Mouse (Mus musculus) heart, adult 8-10 months (tissue): ENCODE measurements around the gene Etv4. TPM values are rescaled to one million over a fixed set of nuclear protein-coding genes. Genes with fewer than 3 reads are reported as not detected.
A peak's percentile ranks its signal among the peaks of the same experiment; 100 is the strongest.

Experiments
- DNase-seq: peaks from one replicate; pipeline ENCODE4 v3.0.0; 2022; ENCODE audit warnings: low spot score
- total RNA-seq, 4 experiments: library from RNA; stranded (reverse); gene quantifications; 2 replicates each; pipeline ENCODE4 v1.2.4; 2022

Gene Etv4
- total RNA-seq, 4 experiments from 2014 or later = 0.68 to 0.86 TPM; not detected in 2

DNA sequence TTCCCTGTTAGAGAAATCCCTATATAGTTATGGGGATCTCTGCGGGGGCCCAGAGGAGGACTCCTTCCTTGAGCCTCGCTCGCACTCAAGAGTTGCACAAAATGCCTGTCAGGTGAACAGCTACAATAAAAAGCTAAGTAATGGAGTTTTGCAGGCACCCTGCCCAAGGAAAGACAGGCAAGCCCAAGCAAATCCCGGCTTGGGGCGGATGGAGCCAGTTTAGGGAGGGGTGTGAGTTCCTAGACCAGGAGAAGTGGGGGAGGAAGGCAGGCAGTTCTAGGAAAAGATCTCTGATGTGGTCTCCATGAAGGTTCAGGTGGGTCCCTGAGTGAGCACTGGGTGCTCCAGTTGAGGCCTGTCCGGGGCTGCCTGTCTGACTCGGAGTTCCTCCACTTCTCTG, 1.5 kb upstream of the Etv4 start:
- DNase-seq = no peak

DNA sequence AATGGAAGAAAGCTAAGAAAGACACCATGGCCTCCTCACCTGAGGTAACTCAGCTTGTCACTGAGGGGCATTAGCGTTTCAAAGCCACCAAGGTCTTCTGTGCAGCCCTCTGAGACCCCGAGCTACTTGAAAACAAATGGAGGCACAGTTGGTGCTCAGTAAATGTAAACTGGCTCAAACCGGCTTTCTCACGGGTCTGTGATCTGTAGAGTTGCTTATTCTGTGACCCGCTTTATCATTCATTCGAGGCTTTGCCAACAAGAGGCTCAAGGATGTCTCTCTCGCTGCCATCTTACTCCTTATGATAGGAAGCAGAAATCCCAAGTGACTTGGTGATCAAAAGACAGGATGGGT, 658 bp upstream of the Etv4 start:
- no peak for DNase-seq

DNA sequence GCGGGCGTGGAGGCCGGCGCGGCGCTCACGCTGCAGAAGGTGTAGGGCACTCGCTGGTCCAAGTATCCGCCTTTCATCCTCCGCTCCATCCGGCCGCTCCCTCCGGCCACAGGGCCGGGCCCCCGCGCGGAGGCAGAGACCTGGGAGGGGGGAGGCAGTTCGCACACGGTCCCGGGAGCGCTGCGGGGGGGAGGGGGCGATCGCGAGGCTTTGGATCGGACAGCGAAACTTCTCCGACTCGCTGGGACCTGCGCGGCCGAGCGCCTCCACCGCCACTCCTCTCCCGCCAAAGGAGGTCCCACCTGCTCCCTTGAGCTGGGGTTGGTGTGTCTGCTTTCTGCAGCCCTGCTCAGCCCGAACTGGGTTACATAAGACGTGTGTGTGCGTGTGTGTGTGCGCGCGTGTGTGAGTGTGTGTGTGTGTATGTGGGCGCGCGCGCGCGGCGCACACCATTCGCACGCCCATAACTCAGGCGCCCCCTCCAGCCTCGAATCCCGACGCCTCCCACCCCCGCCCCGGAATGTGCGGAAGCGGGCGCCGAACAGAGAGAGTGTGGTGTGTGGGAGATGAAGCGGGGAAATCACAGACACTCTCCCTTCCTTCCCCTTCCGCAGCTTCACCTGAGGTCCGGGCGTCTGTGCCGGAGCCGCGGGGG, 556 bp downstream of the Etv4 start:
- no peak for DNase-seq

DNA sequence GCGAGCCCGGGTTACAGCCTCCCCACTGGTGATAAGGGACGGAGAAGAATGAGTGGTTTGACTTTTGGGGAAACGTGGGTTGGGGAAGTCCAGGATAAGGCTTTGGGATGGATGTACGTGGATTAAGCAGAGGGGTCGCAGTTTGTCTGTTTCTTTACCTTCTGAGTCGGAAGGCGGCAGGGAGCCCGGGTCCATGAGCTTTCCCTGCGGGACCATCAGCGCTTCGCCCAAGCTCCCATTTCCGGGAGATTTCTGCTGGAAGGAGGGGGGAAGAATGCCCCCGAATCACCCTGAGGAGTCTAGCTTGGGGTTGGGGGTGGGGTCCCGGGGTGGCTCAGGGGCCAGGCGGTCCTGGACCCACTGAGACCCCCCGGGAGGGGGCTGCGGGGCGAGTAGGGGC, 1.1 kb downstream of the Etv4 start:
- no peak for DNase-seq

- no peak for DNase-seq
Measured at GRCm38 (mm10) chr11:101783584-101783983, 1.6 kb downstream of the Etv4 start.

DNA sequence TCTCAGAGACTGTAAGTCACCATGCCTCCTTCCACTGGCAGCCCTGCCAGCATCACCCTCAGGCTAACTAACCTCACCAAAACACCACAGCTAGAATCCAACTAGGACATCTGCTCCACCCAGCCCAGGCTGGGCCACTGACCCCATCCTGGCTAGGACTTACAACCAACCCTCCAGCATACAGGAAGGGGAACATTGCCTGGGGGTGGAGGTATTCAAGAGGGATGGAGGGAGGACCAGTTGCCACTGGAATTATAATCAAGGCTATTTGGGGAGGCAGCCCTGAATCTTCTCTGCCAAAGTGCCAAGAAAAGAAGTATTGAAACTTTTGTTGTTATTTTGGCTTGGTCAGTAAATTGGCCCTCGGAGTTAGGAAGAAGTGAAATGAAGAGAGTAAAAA, 2.0 kb downstream of the Etv4 start:
- no peak for DNase-seq

- DNase-seq = no peak
Measured at GRCm38 (mm10) chr11:101776846-101777245, 8.3 kb downstream of the Etv4 start.

GRCm38 (mm10) chr11:101772449-101772848, 12.7 kb downstream of the Etv4 start:
- DNase-seq = peak; percentile 39

DNA sequence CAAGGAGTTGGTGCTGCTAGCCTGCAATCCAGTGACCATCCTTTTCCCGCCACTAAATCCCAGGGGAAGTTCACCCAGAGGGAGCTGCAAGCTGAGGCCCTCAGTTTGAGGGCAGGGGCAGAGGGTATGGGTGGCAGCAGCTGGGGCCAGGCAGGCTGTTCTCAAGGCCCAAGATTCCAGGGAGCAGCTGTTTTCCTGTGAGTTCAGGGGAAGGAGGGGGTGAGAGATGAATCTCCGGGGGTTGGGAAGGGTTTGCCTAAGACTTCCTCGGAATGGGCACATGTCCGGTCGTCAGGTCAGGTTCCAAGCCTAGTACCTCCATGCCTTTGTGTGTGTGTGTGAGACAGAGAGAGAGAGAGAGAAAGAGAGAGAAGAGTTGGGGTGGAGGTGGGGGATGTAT, 13.1 kb downstream of the Etv4 start:
- no peak for DNase-seq

DNA sequence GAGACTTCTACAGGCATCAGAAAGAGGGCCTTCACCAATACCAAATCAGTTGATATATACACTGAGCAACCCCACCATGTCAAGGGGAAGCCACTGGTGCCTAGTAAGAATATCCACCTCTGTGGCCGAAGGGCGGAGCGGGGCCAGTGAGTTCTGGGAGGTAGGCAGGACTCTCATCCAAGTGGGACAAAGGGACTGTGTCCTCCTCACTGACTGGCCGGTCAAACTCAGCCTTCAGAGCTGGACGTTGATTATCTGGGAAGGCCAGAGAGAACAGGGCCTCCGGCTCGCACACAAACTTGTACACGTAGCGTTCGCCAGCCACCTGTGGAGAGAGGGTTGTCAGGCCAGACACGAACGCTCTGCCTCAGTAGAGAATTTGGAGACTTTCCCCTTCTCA, 14.9 kb downstream of the Etv4 start:
- DNase-seq = no peak

GRCm38 (mm10) chr11:101768721-101769120, 16.4 kb downstream of the Etv4 start:
- no peak for DNase-seq

DNA sequence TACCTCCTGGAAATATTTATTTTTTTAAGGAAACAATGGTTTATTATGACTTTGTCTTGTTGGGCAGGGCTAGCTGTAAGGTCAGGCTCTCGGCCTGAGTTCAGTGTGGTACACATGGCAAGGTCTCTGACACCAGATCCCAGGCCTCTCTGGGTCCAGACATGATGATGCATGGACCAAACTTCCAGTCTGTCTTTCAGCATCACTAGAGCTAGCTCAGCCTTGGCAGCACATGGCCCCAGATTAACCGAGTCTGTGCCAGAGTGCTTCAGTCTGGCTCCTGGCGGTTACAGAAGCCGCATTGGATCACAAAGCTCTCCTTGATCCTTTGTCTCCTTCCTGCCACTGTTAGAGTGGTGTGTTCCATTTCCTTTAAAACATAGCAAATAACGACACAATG, 17.8 kb downstream of the Etv4 start:
- DNase-seq = no peak

DNA sequence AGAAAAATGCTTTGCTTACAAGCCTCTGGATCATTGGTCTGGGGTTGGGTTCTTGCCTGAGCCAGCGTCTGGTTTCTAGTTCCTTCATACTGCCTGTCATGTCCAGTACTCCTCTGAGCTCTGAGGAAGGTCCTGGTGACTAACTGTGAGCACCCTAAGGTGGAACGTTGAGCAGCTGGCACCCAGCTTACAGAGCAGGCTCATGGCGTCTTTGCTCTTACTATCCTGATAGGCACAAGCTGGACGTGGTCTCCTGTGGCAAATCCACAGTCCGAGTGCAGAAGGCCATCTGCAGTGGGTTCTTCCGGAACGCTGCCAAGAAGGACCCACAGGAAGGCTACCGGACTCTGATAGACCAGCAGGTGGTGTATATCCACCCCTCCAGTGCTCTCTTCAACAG, 20.6 kb downstream of the Etv4 start:
- no peak for DNase-seq

- DNase-seq = peak; percentile 53
Measured at GRCm38 (mm10) chr11:101763723-101764122, 21.4 kb downstream of the Etv4 start.

DNA sequence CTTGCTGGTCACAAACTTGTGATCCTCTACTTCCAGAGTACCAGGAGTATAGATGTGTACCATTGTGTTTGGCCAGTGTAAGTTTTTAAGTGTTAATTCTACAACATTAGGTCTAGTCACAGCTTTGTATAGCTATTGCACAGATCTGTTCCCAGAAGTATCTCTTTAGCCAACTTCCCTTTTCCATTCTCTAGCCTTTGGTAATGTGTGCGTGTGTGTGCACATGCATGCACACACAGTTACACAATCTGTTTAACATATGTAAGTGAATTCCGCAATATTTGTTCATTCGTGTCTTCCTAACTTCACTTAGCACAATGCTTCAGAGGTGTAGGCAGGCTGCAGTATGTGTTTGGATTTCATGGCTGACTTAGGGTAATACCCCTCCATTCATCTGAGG, 25.6 kb downstream of the Etv4 start:
- no peak for DNase-seq

DNA sequence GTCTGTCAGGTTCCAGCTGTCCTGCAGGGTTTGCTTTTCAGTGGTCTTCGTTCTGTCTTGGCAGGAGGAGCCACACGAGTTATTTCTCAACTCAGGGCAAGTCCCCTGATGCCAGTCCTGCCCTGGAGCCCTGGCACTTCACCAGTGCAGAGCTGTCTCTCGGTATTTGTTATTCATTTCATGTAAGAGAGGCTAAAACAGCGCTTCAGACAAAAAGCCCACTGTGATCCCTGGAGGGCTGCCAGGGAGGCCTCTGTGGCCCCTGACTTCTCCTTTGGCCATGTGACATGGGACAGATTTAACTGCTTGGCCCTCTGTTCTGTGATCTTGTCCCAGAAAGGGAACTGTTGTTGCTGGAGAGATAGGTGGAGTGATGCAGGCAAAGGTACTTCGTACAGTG, 26.7 kb downstream of the Etv4 start:
- DNase-seq = no peak

- no peak for DNase-seq
Measured at GRCm38 (mm10) chr11:101757366-101757765, 27.8 kb downstream of the Etv4 start.

- DNase-seq = peak; percentile 19
Measured at GRCm38 (mm10) chr11:101756616-101757015, 28.6 kb downstream of the Etv4 start.

GRCm38 (mm10) chr11:101733596-101733995, 51.6 kb downstream of the Etv4 start:
- DNase-seq = no peak

GRCm38 (mm10) chr11:101732518-101733440, 52.4 kb downstream of the Etv4 start, which contains the start of gene Dhx8:
Dhx8 (plus strand) TSS chr11:101732919.
- DNase-seq = peak; percentile 98

DNA sequence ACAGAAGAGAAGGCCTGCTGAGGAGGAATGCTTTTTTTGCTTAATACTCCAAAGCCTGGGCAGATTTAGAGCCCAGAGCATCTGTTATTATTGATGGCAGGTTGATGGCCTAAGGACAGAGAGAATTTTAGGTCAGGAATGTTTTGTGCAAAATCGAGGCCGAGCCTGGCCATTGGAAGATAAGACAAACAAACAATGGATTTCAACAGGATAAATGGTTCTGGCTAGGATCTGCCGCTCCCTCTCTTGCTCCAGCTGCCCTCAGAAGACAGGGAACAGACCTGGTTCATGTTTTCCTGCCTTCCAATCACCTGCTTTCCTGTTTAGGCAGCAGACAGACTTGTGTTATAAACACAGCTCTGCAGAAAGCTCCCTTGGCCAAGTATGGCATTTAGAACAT, 55.9 kb downstream of the Etv4 start:
- DNase-seq = no peak

DNA sequence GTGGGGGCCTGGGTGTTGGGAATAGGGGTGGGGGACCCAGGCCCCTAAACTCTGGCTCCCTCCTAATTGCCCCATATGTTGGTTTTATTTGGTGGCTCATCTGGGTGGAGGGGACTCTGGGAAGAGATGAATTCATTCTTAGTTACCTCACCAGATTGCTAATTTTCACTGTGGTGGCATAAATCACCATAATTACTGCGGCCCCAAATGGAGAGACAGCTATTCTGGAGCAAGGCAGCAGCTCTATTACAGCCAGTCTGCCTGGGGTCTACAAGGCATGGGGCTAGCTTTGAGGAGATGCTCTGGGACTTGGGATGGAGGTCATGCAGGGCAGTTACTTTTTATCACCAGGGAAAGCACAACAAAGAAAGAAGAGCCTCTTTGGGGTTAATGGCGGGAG, 58.4 kb downstream of the Etv4 start:
- DNase-seq = no peak

DNA sequence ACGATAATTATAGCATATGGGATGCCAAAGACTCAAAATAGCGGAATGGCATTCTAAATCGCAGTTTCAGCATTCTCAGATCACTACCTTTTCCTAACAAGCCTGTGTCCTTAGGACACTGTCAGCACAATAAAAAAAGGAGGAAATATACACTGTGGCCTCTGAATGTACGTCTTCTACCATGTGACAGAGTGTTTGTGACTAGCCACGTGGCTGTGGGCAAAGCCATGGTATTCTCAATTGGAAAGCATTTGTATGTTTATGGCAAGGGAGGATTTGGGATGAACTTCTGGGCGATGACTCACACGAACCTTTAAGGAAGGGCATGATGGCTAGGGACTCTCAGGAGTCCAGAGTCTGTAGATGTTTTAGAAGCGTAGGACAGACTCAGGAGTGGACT, 60.1 kb downstream of the Etv4 start:
- no peak for DNase-seq
